Mouse (Mus musculus) thymus, adult 2 months (tissue): ENCODE results near the gene Pcdh10. TPM values are rescaled to one million over a fixed set of nuclear protein-coding genes. Genes with fewer than 3 reads are reported as not detected.

Source experiments
- DNase-seq: peaks from one replicate; pipeline ENCODE4 v3.0.0; 2021
- H3K27ac ChIP-seq: fragments of 200-500 bp; 2 replicates; pipeline ENCODE4 v1.5.1; 2012; ENCODE audit warnings: low read length, control low read depth; ENCODE audit not compliant: control insufficient read depth, insufficient read depth
- H3K27me3 ChIP-seq: fragments of 200-500 bp; 2 replicates; pipeline ENCODE4 v1.6.1; 2012; ENCODE audit warnings: mild to moderate bottlenecking, low read length, moderate library complexity, mixed read lengths; ENCODE audit not compliant: control insufficient read depth, insufficient read depth
- H3K36me3 ChIP-seq: fragments of 200-500 bp; 2 replicates; pipeline ENCODE4 v1.6.1; 2012; ENCODE audit warnings: mild to moderate bottlenecking, low read length, moderate library complexity; ENCODE audit not compliant: control insufficient read depth, insufficient read depth
- H3K4me1 ChIP-seq: fragments of 200-500 bp; replicated peaks from 2 replicates; pipeline ENCODE4 v1.6.1; 2012; ENCODE audit warnings: low read length; ENCODE audit not compliant: control insufficient read depth, insufficient read depth
- H3K4me3 ChIP-seq: fragments of 200-500 bp; 2 replicates; pipeline ENCODE4 v1.5.1; 2012; ENCODE audit warnings: mild to moderate bottlenecking, low read length, control low read depth, moderate library complexity; ENCODE audit not compliant: control insufficient read depth, insufficient read depth
- CTCF ChIP-seq: fragments of 200-500 bp; IDR thresholded peaks from 2 replicates; pipeline ENCODE4 v1.5.1; 2012; ENCODE audit warnings: mild to moderate bottlenecking, control low read depth, low read length, moderate library complexity, borderline replicate concordance; ENCODE audit not compliant: control insufficient read depth, poor library complexity, insufficient read depth; ENCODE audit errors: extremely low read depth
- POLR2A ChIP-seq: fragments of 200-500 bp; IDR thresholded peaks from 2 replicates; pipeline ENCODE4 v1.6.1; 2012; ENCODE audit warnings: mild to moderate bottlenecking, low read length, control low read depth, moderate library complexity; ENCODE audit not compliant: control insufficient read depth, poor library complexity, insufficient read depth; ENCODE audit errors: extremely low read depth
- WGBS: fragments of 180-500 bp; shearing (Covaris S2); methylation state at CpG from one replicate; pipeline ENCODE4 v1.1.7; 2018; 5-methylcytosine and 5-hydroxymethylcytosine counted together
- polyA plus RNA-seq: library from polyadenylated mRNA; depleted of rRNA; stranded (reverse); fragments of >200 nt; gene quantifications from 2 replicates; pipeline ENCODE4 v1.2.3, GENCODE M21; 2012

Gene Pcdh10
- polyA plus RNA-seq, 1 experiment = 0.23 TPM

- Histone ChIP-seq H3K4me1 (no peaks in the 10 kb centered on the region; the same call in 1 of the 2 replicates), H3K27me3 (no peaks in the 10 kb centered on the region; the same call in 1 of the 2 replicates), H3K27ac (no peak overlapping the region), H3K4me3 (no peak overlapping the region), H3K36me3 (no peaks in the 10 kb centered on the region)
- 7% methylated on average over 28 of the region's 29 CpGs for WGBS
- no peak for DNase-seq
- TF ChIP-seq CTCF (no peak), POLR2A (no peak)
Observed at GRCm38 (mm10) chr3:45379541-45379971, 1.4 kb downstream of the Pcdh10 start.

GRCm38 (mm10) chr3:45379972-45380761 lies 2.0 kb downstream of the Pcdh10 start:
- no peak for TF ChIP-seq CTCF
- TF ChIP-seq POLR2A = no peak
- no peaks in the 10 kb centered on the region for H3K36me3 ChIP-seq
- H3K27ac ChIP-seq = no peak overlapping the region
- no peaks in the 10 kb centered on the region; the same call in 1 of the 2 replicates for H3K4me1 ChIP-seq
- H3K4me3 ChIP-seq = no peak overlapping the region
- 8% methylated on average over 55 of the region's 55 CpGs for WGBS
- no peak for DNase-seq
- H3K27me3 ChIP-seq = no peaks in the 10 kb centered on the region; the same call in 1 of the 2 replicates

DNA sequence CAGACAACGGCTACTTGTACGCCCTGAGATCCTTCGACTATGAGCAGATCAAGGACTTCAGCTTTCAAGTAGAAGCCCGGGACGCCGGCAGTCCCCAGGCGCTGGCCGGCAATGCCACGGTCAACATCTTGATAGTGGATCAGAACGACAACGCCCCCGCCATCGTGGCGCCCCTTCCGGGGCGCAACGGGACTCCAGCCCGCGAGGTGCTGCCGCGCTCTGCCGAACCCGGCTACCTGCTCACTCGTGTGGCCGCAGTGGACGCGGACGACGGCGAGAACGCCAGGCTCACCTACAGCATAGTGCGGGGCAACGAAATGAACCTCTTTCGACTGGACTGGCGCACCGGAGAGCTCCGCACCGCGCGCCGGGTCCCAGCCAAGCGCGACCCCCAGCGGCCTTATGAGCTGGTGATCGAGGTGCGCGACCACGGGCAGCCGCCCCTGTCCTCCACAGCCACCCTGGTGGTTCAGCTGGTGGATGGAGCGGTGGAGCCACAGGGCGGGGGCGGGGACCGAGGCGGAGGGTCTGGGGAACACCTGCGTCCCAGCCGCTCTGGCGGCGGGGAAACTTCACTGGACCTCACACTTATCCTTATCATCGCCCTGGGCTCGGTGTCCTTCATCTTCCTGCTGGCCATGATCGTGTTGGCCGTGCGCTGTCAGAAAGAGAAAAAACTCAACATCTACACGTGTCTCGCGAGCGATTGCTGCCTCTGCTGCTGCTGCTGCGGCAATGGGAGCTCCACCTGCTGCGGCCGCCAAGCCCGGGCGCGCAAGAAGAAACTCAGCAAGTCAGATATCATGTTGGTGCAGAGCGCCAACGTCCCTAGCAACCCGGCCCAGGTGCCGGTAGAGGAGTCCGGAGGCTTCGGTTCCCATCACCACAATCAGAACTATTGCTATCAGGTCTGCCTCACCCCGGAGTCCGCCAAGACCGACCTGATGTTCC lies 2.9 kb downstream of the Pcdh10 start:
- TF ChIP-seq POLR2A (no peak), CTCF (0 out of 2 replicates have a peak, but pooled peaks have one; percentile 19)
- Histone ChIP-seq H3K27ac (no peak overlapping the region), H3K27me3 (no peaks in the 10 kb centered on the region; the same call in 1 of the 2 replicates), H3K4me1 (no peaks in the 10 kb centered on the region; the same call in 1 of the 2 replicates), H3K36me3 (no peaks in the 10 kb centered on the region), H3K4me3 (no peak overlapping the region)
- DNase-seq = no peak
- WGBS = 4% methylated on average over 82 of the region's 82 CpGs

DNA sequence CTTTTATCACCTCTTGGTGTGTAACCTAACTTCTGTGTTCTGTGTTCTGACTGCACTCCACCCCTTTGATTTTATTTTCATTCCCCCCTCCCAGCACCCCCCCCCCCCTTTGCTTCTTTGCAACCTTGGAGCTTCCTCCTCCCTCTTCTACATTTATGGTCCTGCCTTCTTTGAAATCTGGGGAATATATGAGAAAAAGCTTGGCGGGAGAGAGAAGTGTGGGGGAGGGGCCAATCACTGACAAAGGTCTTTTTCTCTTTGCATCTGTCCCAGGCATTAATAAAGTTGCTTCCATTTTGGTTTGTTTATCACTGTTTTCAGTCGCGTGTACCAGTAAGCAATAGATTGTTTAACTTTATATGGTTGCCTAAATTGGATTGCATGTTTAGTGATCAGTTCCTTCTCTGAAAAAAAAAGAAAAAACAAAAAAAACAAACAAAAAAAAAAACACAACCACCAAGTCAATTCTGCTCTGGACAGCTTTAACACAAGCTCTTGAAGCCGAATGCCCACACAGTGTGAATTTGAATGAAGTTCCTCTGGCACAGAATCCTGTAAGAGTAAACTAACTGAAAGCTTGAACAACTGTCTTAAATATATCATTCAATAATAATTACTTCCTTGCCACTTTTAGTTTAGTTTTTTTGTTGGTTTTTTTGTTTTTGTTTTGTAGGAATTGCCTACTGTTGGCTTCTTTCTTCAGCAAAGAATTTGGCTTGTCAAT lies 4.0 kb downstream of the Pcdh10 start:
- Histone ChIP-seq H3K27me3 (no peaks in the 10 kb centered on the region; the same call in 1 of the 2 replicates), H3K36me3 (no peaks in the 10 kb centered on the region), H3K4me3 (no peak overlapping the region), H3K27ac (no peak overlapping the region), H3K4me1 (no peaks in the 10 kb centered on the region)
- no peak for DNase-seq
- WGBS = 38% methylated on average over 4 of the region's 4 CpGs
- TF ChIP-seq POLR2A (no peak), CTCF (no peak)

DNA sequence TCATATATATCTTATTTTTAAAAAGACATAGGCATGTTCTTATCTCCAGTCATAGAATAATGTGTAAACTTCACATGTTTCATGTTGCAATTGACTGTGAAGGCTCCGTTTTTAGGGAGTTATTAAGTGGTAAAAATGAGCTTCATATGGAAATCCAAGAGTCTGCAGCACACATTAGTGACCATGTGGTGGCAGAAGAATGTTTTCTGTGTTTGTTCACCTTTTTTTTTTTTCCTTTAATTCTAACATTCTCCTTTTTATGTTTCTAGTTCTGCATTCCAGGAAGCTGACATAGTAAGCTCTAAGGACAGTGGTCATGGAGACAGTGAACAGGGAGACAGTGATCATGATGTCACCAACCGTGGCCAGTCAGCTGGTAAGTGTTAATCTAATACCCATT lies 5.6 kb downstream of the Pcdh10 start:
- no peak for TF ChIP-seq POLR2A
- TF ChIP-seq CTCF = no peak
- no peak overlapping the region for H3K27ac ChIP-seq
- H3K27me3 ChIP-seq = no peaks in the 10 kb centered on the region; the same call in 1 of the 2 replicates
- DNase-seq = no peak
- no peaks in the 10 kb centered on the region for H3K4me1 ChIP-seq
- H3K36me3 ChIP-seq = no peaks in the 10 kb centered on the region
- H3K4me3 ChIP-seq = no peak overlapping the region
- WGBS = 57% methylated on average over 2 of the region's 2 CpGs
